Mouse (Mus musculus) activated CD4-positive, CD25-positive, alpha-beta regulatory T cell (primary cell): Measurements from ENCODE around the gene Ube2e2. TPM values are rescaled to one million over a fixed set of nuclear protein-coding genes. Genes with fewer than 3 reads are reported as not detected.

Source experiments
- polyA plus RNA-seq, 2 experiments: library from polyadenylated mRNA; unstranded; fragments of 100-300 nt; shearing (Covaris generic); gene quantifications; one replicate each; pipeline ENCODE4 v1.2.1; 2017

The Ube2e2 gene
- 1 to 10 TPM; 1.1 to 4.5 TPM for polyA plus RNA-seq

DNA sequence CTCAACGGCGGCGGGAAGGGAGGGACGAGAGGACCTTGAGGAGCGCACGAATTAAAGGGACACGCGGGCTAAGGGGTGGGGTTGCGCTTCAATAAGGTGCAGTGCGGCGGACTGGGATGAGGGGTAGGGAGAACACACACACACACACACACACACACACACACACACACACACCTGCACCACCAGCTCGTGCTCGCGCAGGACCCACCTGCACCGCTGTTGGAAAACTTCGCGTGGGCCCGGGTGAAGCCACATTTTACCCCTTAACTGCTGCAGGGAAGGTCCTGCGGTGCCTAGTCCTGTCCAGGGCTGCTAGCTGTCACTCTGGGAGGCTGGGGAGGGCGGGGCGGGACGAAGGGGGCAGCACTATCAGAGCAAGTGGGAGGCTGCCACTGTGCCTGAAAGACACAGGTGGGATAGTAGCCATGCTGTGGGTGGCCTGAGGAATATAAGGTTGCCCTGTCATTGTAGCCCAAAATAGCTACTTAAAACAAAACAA, at the start of gene Ube2e2:
Gene Ube2e2, minus strand, starts transcription at position 321 of the 499 bp plus-strand sequence.

